Mouse (Mus musculus): ENCODE data around the gene Syt16.

- TF ChIP-seq CTCF (IDR thresholded peaks at IDR 0.05; ENCODE audit: control insufficient read depth, insufficient read depth, insufficient read length) (no peak), CEBPB (IDR thresholded peaks at IDR 0.05; ENCODE audit: low read depth) (no peak), USF1 (IDR thresholded peaks at IDR 0.05; ENCODE audit: low read depth) (no peak), MAX (IDR thresholded peaks at IDR 0.05) (no peak), FOSL1 (IDR thresholded peaks at IDR 0.05; ENCODE audit: insufficient read depth, low read length, poor library complexity, severe bottlenecking) (no peak), MYOD1 (IDR thresholded peaks at IDR 0.05; ENCODE audit: control insufficient read depth, insufficient read length, low read depth) (no peak), MYOG (IDR thresholded peaks at IDR 0.05; ENCODE audit: control insufficient read depth, extremely low read depth, insufficient read length) (no peak)
Observed at GRCm38 (mm10) chr12:74084389-74084788, 86.9 kb downstream of the Syt16 start.
